Mouse (Mus musculus): Measurements from ENCODE around the gene Hoxb13. TPM values are rescaled to one million over a fixed set of nuclear protein-coding genes. Genes with fewer than 3 reads are reported as not detected.

Gene Hoxb13
- polyA plus RNA-seq, 1 experiment from 2014 or later, result not detected

DNA sequence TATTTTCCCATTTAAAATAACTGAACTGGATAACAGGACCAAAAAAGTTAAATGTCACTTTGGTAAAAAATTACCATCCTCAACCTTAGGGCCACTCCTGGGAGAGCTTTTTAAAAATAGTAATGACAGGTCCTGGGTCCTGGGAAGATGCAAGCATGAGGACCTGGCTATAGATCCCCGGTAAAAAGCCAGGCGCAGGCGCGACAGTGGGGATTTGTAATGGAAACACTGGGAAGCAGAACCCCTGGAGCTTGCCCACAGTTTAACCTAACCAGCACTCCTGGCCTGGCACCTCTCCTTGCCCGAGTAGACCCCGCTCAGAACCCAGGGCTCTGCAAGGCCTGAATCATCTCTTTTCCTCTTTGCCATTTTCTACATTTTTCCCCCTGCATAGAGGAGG is 19.2 kb upstream of the Hoxb13 start:
- H3K36me3 ChIP-seq, result no peaks in the 10 kb centered on the region
- H3K27ac ChIP-seq, result no peak overlapping the region
- DNase-seq (no peak), ATAC-seq (ENCODE audit: low read depth) (no peak)
- H3K27me3 ChIP-seq, result peaks cover 100% of the 10 kb centered on the region
- H3K9me3 ChIP-seq (replicated peaks), result no peaks in the 10 kb centered on the region
- H3K9ac ChIP-seq, result no peak overlapping the region
- H3K4me1 ChIP-seq (replicated peaks), result no peaks in the 10 kb centered on the region
- H3K4me2 ChIP-seq, result no peak overlapping the region
- no peak overlapping the region for H3K4me3 ChIP-seq (replicated peaks)
- 3% methylated on average over 6 of the region's 6 CpGs for WGBS (ENCODE audit: insufficient replicate concordance)

DNA sequence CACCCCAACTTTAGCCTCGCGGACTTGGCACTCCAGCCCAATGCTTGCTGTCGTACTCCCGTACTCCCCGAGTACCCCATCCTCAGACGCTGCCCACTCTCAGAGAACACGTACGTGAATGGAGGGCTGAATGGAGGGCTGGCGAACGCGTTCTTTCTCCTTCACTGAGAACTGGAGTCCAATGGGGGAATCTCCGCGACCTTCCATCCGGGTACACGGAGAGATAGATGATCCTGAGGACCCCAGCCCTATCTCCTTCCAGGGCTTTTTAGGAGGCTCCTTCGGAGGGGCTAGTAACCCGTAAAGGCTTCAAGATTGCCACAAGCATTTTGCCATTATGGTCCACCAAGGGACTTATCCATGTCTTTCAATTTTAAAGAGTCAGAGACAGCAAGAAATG is 18.6 kb upstream of the Hoxb13 start:
- WGBS (ENCODE audit: insufficient replicate concordance), result 5% methylated on average over 17 of the region's 17 CpGs
- H3K9me3 ChIP-seq (replicated peaks), result no peaks in the 10 kb centered on the region
- no peaks in the 10 kb centered on the region for H3K4me1 ChIP-seq (replicated peaks)
- no peak for ATAC-seq (ENCODE audit: low read depth)
- no peak overlapping the region for H3K9ac ChIP-seq
- no peak overlapping the region for H3K4me3 ChIP-seq (replicated peaks)
- H3K36me3 ChIP-seq, result no peaks in the 10 kb centered on the region
- H3K27ac ChIP-seq, result no peak overlapping the region
- H3K27me3 ChIP-seq, result peaks cover 100% of the 10 kb centered on the region
- no peak overlapping the region for H3K4me2 ChIP-seq
- DNase-seq, result no peak

DNA sequence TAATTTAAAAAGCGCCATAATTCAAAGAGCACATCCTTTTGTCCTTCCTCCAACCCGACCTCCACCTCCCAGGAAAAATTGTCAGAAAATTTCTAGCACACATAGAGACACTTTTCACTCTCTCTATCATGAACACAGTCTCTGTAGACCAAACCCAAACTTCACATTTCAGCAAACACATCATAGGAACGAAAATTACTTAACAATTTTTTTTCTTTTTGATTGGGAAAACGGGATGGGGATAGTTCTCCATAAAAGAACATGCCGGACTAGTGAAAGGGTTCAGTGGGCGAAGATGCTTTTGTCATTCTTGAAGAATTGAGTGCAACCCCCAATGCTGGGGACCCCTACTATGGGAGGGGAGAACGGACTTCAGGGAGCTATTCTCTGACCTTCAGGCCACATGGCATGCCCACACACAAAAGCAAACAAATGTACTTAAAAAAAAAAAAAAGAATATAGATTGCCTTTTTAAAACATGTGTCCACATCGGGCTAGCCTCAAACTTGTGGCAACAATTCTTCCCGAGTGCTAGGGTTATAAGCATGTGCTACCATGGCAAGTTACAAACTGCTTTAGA is 18.1 kb upstream of the Hoxb13 start:
- 3% methylated on average over 9 of the region's 9 CpGs for WGBS (ENCODE audit: insufficient replicate concordance)
- ATAC-seq (ENCODE audit: low read depth) (no peak), DNase-seq (no peak)

DNA sequence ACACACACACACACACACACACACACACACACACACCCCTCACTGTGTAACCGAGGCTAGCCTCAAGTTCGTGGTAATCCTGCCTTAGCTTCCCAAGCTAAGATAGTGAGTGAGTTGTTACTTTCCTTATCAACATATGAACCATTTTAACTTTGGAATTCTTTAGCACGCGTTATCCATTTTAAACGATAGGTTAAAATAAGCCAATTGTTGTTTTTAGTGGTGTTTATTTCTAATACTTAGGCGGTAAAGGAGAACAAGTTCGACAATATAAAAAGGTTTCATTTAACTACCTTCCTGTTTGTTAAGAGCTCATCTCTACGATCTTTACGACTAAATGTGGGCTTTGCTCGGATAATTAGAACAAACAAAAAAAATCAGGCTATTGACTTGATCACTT is 17.3 kb upstream of the Hoxb13 start:
- Histone ChIP-seq H3K27ac (no peak overlapping the region), H3K4me1 (replicated peaks) (no peaks in the 10 kb centered on the region), H3K27me3 (peaks cover 100% of the 10 kb centered on the region), H3K4me2 (no peak overlapping the region), H3K36me3 (no peaks in the 10 kb centered on the region), H3K4me3 (replicated peaks) (no peak overlapping the region), H3K9ac (no peak overlapping the region), H3K9me3 (replicated peaks) (no peaks in the 10 kb centered on the region)
- 1% methylated on average over 10 of the region's 10 CpGs for WGBS (ENCODE audit: insufficient replicate concordance)
- ATAC-seq (ENCODE audit: low read depth), result no peak
- DNase-seq, result no peak

More for the DNA sequence above, 18.1 kb upstream of the Hoxb13 start:
- H3K27ac ChIP-seq, result no peak overlapping the region
- no peaks in the 10 kb centered on the region for H3K36me3 ChIP-seq
- peaks cover 100% of the 10 kb centered on the region for H3K27me3 ChIP-seq
- H3K4me3 ChIP-seq (replicated peaks), result no peak overlapping the region
- H3K4me2 ChIP-seq, result no peak overlapping the region
- no peaks in the 10 kb centered on the region for H3K9me3 ChIP-seq (replicated peaks)
- no peak overlapping the region for H3K9ac ChIP-seq
- H3K4me1 ChIP-seq (replicated peaks), result no peaks in the 10 kb centered on the region

DNA sequence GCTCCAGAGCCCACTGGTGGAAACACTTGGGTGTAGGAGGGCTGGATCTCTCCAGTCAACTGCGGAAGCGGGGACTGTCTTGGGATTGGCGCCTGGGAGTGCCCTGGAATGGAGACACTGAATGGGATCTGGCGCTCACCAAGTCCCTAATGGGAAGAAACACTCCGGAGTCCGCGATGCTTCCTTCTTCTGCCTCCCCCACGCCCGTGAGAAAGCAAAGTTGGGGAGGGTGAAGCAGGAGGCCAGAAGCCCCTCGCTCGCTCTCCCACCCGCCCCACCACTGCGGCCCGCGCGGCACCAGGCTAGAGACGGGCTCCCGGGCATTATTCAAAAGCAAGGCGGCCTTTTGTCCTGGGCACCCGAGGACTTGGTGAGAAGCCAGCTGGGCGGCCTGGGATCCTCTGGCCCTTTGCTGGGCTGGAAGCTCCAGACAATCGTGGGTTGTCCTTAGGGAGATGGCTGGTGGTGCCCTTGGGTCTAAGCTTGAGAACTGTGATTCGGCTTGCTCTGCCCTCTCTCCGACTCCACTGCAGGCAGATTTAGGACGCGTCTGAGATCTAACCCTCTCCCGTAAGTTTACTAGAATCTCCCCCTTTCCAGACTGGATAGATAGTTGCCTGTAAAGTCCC is 16.5 kb upstream of the Hoxb13 start:
- DNase-seq (no peak), ATAC-seq (ENCODE audit: low read depth) (no peak)
- 2% methylated on average over 27 of the region's 27 CpGs for WGBS (ENCODE audit: insufficient replicate concordance)

DNA sequence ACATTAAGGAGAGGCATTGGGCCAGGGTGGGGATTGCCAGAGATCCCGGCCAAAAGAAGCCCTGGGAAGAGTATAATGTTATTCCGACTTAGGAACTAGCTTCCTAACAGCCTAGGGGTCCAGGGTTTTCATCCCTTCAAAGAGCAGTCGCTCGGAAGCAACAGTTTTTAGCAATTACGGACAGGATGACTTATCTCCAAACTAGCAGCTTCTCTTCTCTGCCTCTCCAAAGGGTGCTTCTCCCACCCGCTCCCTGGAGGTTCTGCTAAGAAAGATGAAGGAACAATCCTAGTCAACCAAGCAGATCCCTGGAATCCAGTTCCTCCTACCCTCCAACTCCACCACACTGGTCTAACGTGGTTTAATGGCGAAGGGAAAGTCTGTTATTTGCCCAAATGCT is 15.8 kb upstream of the Hoxb13 start:
- H3K9me3 ChIP-seq (replicated peaks), result no peaks in the 10 kb centered on the region
- ATAC-seq (ENCODE audit: low read depth), result no peak
- DNase-seq, result no peak
- H3K9ac ChIP-seq, result no peak overlapping the region
- no peak overlapping the region for H3K4me2 ChIP-seq
- no peak overlapping the region for H3K4me3 ChIP-seq (replicated peaks)
- WGBS (ENCODE audit: insufficient replicate concordance), result 2% methylated on average over 8 of the region's 8 CpGs
- no peaks in the 10 kb centered on the region for H3K36me3 ChIP-seq
- no peak overlapping the region for H3K27ac ChIP-seq
- no peaks in the 10 kb centered on the region for H3K4me1 ChIP-seq (replicated peaks)
- peaks cover 100% of the 10 kb centered on the region for H3K27me3 ChIP-seq

More for the DNA sequence above, 16.5 kb upstream of the Hoxb13 start:
- no peak overlapping the region for H3K9ac ChIP-seq
- peaks cover 100% of the 10 kb centered on the region for H3K27me3 ChIP-seq
- no peaks in the 10 kb centered on the region for H3K9me3 ChIP-seq (replicated peaks)
- H3K36me3 ChIP-seq, result no peaks in the 10 kb centered on the region
- no peaks in the 10 kb centered on the region for H3K4me1 ChIP-seq (replicated peaks)
- H3K4me3 ChIP-seq (replicated peaks), result no peak overlapping the region
- no peak overlapping the region for H3K4me2 ChIP-seq
- H3K27ac ChIP-seq, result no peak overlapping the region

DNA sequence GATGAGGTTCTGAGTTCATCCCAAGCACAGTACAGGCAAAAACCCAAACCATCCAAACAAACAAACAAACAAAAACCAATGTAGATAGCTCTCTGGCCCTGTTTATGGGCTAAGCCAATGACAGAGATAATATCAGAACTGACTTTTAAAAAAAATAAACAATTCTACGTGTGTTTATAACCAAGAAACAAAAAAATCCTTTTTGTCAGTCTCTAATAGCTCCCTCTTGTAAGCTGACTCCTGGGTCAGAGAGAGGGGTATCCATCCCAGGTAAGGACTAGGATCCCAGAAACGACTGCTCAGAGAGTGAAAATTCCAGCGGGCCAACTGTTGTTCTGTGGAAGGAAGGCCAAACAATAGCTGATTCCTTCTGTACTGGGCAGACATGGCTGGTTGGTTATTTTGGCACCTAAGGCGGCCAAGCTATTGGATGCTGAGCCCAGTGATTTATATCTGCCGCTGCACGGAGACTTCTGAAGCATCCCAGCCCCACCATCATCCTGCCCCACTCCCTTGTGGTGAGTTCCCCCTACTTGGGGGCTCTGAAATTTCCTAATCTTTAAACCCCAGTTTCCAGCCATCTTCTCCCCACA is 15.1 kb upstream of the Hoxb13 start:
- 3% methylated on average over 6 of the region's 6 CpGs for WGBS (ENCODE audit: insufficient replicate concordance)
- peaks cover 99% of the 10 kb centered on the region for H3K27me3 ChIP-seq
- H3K9ac ChIP-seq, result no peak overlapping the region
- no peak overlapping the region for H3K27ac ChIP-seq
- H3K4me1 ChIP-seq (replicated peaks), result no peaks in the 10 kb centered on the region
- no peaks in the 10 kb centered on the region for H3K9me3 ChIP-seq (replicated peaks)
- H3K4me2 ChIP-seq, result no peak overlapping the region
- H3K36me3 ChIP-seq, result no peaks in the 10 kb centered on the region
- no peak for DNase-seq
- ATAC-seq (ENCODE audit: low read depth), result no peak
- H3K4me3 ChIP-seq (replicated peaks), result no peak overlapping the region

DNA sequence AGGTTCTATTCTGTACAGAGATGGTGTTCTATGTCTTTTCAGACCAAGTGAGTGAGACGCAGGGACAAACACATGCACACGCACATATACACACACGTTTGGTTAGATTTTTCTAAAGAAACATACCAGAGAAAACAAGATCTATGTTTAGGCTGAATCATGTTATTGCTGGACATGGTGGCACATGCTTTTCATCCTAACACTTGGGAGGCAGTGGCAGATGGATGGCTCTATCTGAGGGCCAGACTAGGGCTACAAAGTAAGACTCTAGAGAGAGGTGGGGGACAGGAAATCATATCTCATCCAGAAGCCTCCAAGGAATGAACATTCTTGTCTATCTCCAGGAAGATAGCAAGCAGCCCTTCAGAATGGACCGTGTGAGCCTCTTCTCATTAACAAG is 13.1 kb upstream of the Hoxb13 start:
- Histone ChIP-seq H3K4me1 (replicated peaks) (no peaks in the 10 kb centered on the region), H3K9me3 (replicated peaks) (no peaks in the 10 kb centered on the region), H3K36me3 (no peaks in the 10 kb centered on the region), H3K4me2 (no peak overlapping the region), H3K9ac (no peak overlapping the region), H3K27ac (no peak overlapping the region), H3K4me3 (replicated peaks) (no peak overlapping the region), H3K27me3 (peaks cover 99% of the 10 kb centered on the region)
- 17% methylated on average over 4 of the region's 4 CpGs for WGBS (ENCODE audit: insufficient replicate concordance)
- DNase-seq, result no peak
- ATAC-seq (ENCODE audit: low read depth), result no peak

DNA sequence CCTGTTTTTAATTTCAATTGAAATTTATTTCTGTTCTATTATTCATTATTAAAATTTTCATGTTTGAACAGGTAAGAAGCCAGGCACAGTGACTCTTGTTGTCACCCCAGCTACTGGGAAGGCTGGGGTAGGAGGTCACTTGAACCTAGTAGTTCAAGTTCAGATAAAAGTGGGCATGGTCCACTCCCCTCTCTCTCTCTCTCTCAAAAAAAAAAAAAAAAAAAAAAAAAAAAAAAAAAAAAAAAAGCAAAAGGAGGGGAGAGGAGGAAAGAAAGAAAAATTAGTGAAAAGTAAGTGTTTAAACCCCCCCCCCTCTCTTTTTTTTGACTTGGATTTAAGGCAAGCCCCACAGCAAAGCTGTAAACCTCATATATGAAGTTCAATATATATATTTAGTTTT is 9.9 kb upstream of the Hoxb13 start:
- Histone ChIP-seq H3K4me2 (no peak overlapping the region), H3K36me3 (no peaks in the 10 kb centered on the region), H3K27me3 (peaks cover 99% of the 10 kb centered on the region), H3K9ac (no peak overlapping the region), H3K4me1 (replicated peaks) (no peaks in the 10 kb centered on the region), H3K4me3 (replicated peaks) (no peak overlapping the region), H3K27ac (no peak overlapping the region), H3K9me3 (replicated peaks) (no peaks in the 10 kb centered on the region)
- DNase-seq, result no peak
- no peak for ATAC-seq (ENCODE audit: low read depth)

DNA sequence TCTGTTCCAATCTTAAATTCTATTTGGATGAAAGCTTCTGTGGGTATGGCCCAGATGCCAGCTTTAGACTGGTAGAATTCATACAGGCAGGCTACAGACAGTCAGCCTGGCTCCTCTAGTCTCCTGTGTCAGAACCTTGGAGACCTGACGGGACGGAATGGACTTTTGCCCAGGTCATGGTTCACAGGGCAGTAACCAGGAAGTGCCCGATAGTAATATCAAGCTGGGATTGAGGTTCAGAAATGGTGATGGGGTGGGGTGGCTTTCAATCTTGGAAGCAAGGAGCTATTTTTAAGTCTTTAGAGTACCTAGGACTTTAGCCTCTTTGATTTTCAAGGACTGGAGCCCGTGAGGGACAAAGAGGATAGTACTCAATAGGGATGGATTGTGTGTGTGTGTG is 6.8 kb upstream of the Hoxb13 start:
- Histone ChIP-seq H3K4me1 (replicated peaks) (no peaks in the 10 kb centered on the region), H3K36me3 (no peaks in the 10 kb centered on the region), H3K4me2 (no peak overlapping the region), H3K9ac (no peak overlapping the region), H3K27me3 (peaks cover 98% of the 10 kb centered on the region), H3K4me3 (replicated peaks) (no peak overlapping the region), H3K27ac (no peak overlapping the region), H3K9me3 (replicated peaks) (no peaks in the 10 kb centered on the region)
- 14% methylated on average over 4 of the region's 4 CpGs for WGBS (ENCODE audit: insufficient replicate concordance)
- DNase-seq (no peak), ATAC-seq (ENCODE audit: low read depth) (no peak)

DNA sequence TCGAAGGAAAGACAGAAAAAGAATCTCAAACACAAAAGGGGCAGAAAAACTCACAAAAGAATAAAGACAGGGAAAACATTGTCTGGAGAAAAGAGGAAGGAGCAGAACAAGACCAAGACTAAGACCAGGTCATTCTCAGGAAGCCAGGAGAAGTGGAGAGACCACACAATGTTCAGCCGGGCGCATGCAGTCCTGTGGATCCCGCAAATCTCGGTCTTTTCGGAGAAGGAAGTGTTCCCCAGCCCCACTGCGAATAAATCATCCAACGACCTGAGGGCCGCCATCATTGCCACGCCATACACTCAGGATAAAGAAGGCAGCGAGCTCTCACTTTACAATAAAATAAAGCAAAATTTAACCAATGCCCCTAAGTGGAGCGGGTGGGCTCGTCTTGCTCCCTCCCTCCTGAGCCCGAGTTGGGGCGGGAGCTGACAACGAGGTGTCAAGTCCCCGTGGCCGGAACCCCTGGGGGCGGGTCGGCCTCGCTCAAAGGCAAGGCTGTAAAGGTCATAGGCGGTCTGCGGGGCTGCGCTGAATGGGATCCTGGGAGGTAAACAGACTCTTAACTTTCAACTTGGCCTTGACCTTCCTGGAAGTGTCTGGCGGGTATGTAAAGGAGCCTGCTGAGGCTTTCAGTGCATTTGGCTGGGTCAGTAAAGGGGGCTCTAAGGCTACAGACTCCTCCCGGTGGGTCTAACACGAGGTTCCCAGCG is 4.2 kb upstream of the Hoxb13 start:
- Histone ChIP-seq H3K9ac (no peak overlapping the region), H3K9me3 (replicated peaks) (no peaks in the 10 kb centered on the region), H3K4me1 (replicated peaks) (no peaks in the 10 kb centered on the region), H3K4me2 (no peak overlapping the region), H3K27me3 (peaks cover 99% of the 10 kb centered on the region), H3K27ac (no peak overlapping the region), H3K4me3 (replicated peaks) (no peak overlapping the region), H3K36me3 (no peaks in the 10 kb centered on the region)
- WGBS (ENCODE audit: insufficient replicate concordance), result under 1% methylated on average over 28 of the region's 28 CpGs
- ATAC-seq (ENCODE audit: low read depth) (no peak), DNase-seq (no peak)
